Mouse (Mus musculus): ENCODE measurements around the gene Fgf2.

DNA sequence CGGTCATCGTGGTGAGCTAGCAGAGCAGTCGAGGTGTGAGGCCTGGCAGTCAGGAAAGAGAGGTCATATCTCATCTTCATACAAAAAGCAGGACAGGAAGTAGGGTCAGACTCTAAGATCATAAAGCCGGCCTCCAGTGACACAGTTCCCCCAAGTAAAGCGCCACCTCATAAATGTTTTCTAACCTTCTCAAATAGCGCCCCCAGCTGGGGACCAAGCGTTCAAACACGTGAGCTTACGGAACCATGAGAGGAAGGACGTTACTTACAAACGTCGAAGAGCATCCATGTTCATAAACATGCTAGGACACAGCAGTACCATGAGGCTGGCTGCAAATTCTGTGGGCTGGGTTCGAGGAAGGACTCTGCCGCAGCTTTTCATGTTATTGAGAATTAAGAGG, 31.1 kb downstream of the Fgf2 start:
- no peak for TF ChIP-seq CTCF (IDR thresholded peaks at IDR 0.05; ENCODE audit: insufficient read depth, low read depth, low read length)
- TF ChIP-seq POLR2A (IDR thresholded peaks at IDR 0.05; ENCODE audit: insufficient read depth, low read depth, low read length): no peak
